Mouse (Mus musculus) liver, adult 2 months (tissue): ENCODE measurements around the gene Phex.

Experiments used
- CTCF ChIP-seq: fragments of 200-500 bp; IDR thresholded peaks from 2 replicates; pipeline ENCODE4 v1.5.1; 2011; ENCODE audit warnings: low read depth, low read length, control low read depth
- POLR2A ChIP-seq: fragments of 200-500 bp; IDR thresholded peaks from 2 replicates; pipeline ENCODE4 v1.6.1; 2011; ENCODE audit warnings: low read length, control low read depth; ENCODE audit not compliant: insufficient read depth; ENCODE audit errors: extremely low read depth

DNA sequence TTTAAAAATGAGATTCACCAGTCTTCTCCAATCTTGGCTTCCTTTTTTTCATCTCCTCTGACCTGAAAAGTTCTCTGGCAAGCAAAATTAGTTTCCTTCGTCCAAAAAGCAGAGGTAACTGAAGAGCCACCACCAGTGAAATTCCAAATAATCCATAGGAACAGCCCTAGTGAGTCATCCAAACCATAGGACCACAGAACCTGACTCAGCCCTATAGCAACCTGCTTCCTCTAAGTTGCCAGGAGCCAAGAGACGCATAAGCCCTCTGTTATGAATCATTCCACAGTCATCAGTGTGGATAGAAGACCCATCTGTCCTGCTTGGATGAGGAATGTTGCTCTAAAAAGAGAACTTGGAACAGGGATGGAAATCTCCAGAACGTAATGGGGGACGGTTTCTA, 230.9 kb downstream of the Phex start:
- TF ChIP-seq CTCF: no peak
- TF ChIP-seq POLR2A: no peak
